Mouse (Mus musculus): ENCODE data around the gene Jarid2. TPM values are rescaled to one million over a fixed set of nuclear protein-coding genes. Genes with fewer than 3 reads are reported as not detected.

Jarid2 gene
- polyA plus RNA-seq, 1 experiment = 35.9 TPM

DNA sequence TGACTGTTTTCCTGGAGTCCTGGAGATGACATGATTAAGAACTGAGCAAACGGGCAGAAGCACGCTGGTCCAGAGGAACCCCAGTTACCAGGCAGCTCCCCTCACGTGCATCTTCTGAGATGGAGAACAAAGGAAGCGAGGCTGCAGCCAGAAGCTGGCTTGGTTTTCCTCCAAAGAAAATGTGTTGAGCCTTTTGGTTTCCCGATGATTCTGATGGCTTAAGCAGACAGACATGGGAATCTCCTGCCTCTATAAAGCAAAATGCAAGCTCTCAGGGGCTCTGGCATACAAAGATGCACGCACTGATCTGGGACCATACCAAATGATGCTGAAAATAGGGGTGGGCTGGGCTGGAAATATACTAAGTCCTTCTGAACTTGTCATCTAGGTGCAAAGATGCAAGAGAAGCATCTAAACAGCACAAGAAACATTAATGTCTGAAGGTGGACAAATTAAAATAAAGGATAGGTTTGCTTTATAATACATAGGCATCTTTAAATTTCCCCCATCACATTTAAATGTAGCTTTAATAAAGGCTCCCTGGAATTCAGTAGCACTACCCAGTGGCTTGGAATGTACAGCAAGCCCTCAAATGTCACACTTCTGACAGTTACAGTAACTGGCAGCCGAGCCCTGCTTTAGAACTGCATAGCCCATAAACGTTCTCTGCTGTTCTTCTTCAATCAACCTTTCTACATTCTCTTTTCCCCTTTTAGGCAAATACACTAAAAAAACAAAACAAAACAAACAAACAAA, 217.8 kb downstream of the Jarid2 start:
- DNase-seq = peak; percentile 39 to 40
- Histone ChIP-seq H3K4me3 (replicated peaks; ENCODE audit: insufficient read depth, low read depth, low read length) (peak overlapping the region; percentile 53), H3K27me3 (ENCODE audit: control insufficient read depth, insufficient read depth, low read length) (no peaks in the 10 kb centered on the region), H3K27ac (ENCODE audit: insufficient read depth, low read length) (no peak overlapping the region; the same call in 1 of the 2 replicates), H3K4me1 (ENCODE audit: control insufficient read depth, insufficient read depth, low read length) (no peaks in the 10 kb centered on the region; the same call in 1 of the 2 replicates)
- WGBS = 13% methylated on average over 8 of the region's 8 CpGs
- TF ChIP-seq CTCF (IDR thresholded peaks at IDR 0.05; ENCODE audit: borderline replicate concordance, insufficient read depth, low read depth, low read length) (no peak), POLR2A (IDR thresholded peaks at IDR 0.05; ENCODE audit: borderline replicate concordance, insufficient read depth, low read length) (no peak)

DNA sequence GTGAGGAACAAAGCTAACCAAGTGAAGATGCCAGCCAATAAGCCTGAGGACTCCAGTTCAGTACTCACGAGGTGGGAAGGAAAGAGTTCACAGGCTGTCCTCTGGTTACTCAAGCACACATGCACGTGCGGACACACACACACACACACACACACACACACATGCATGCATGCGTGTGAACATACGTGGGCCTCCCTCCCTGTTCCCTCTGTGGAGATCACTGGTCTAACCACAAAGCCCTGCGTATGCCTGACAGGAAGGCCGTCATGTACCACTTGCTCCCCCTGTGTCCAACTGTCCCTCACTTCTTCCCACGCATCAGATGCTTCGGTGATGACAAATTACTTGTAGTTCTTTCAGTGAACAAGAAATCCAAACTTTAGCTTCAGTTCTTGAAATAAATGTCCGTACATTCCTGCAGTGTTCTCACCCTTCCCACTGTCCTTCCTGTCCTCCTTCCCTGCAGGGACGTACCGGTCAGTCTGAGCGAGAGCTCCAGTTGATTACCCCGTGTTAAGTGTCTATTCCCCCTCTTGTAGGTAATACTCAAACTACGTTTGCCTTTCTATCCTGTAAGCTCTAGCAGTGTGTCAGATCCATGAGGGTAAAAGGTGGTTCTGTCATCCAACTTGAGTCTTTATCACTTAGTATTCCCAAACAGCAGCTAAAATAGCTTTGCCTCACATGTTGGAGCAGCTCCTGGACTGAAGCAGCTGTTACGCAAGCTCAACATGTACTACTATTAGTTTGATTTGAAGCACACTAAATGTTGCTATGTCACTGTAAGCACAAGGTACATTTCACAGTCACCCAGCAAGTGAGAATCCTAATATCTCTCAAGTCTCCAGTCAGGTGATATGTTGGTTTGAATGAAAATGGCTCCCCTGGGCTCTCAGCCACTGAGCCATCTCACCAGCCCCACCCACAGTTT, 219.3 kb downstream of the Jarid2 start:
- WGBS = 92% methylated on average over 16 of the region's 16 CpGs
- no peak overlapping the region for H3K4me3 ChIP-seq (replicated peaks; ENCODE audit: insufficient read depth, low read depth, low read length)
- H3K27ac ChIP-seq (ENCODE audit: insufficient read depth, low read length) = no peak overlapping the region
- no peak for DNase-seq
- peaks cover 2% of the 10 kb centered on the region for H3K4me1 ChIP-seq (ENCODE audit: control insufficient read depth, insufficient read depth, low read length)
- TF ChIP-seq CTCF (IDR thresholded peaks at IDR 0.05; ENCODE audit: borderline replicate concordance, insufficient read depth, low read depth, low read length) (no peak), POLR2A (IDR thresholded peaks at IDR 0.05; ENCODE audit: borderline replicate concordance, insufficient read depth, low read length) (no peak)
- H3K27me3 ChIP-seq (ENCODE audit: control insufficient read depth, insufficient read depth, low read length) = no peaks in the 10 kb centered on the region

DNA sequence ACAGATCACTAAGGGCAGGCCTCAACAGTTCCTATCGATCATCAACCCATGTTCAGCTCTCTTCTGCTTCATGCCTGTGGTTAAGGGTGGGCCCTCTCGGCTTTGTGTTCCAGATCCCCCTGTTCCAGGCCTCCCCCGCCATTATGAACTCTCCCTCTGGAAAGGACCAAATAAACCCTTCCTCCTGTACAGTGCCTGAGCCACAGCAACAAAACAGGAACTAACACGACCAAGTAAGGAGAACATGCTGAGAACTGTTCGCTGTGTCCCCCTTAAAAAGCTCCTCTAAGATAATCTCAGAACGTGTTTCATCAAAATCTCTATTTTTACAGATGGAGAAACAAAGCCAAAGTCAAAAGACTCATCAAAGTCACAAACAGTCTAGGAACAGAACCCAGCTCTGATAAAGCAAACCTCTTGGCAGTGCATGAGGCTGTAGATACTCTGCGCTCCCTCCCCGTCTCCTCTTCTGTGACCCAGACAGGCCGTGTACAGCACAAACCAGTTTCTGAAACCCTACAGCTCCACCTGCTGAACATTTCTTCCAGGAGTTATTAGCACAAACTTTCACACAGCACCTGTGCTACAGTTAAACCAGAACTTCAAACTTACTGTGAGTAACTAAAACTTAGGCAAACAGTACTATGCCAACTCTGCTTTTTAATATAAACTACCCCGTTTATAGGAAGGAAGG, 223.3 kb downstream of the Jarid2 start:
- no peak overlapping the region for H3K4me3 ChIP-seq (replicated peaks; ENCODE audit: insufficient read depth, low read depth, low read length)
- no peak overlapping the region for H3K27ac ChIP-seq (ENCODE audit: insufficient read depth, low read length)
- WGBS = 75% methylated on average over 10 of the region's 10 CpGs
- no peaks in the 10 kb centered on the region for H3K27me3 ChIP-seq (ENCODE audit: control insufficient read depth, insufficient read depth, low read length)
- H3K4me1 ChIP-seq (ENCODE audit: control insufficient read depth, insufficient read depth, low read length) = peaks cover 2% of the 10 kb centered on the region
- TF ChIP-seq POLR2A (IDR thresholded peaks at IDR 0.05; ENCODE audit: borderline replicate concordance, insufficient read depth, low read length) (no peak), CTCF (IDR thresholded peaks at IDR 0.05; ENCODE audit: borderline replicate concordance, insufficient read depth, low read depth, low read length) (peak; percentile 50)
- DNase-seq = peak in 1 of 2 experiments; percentile 42

DNA sequence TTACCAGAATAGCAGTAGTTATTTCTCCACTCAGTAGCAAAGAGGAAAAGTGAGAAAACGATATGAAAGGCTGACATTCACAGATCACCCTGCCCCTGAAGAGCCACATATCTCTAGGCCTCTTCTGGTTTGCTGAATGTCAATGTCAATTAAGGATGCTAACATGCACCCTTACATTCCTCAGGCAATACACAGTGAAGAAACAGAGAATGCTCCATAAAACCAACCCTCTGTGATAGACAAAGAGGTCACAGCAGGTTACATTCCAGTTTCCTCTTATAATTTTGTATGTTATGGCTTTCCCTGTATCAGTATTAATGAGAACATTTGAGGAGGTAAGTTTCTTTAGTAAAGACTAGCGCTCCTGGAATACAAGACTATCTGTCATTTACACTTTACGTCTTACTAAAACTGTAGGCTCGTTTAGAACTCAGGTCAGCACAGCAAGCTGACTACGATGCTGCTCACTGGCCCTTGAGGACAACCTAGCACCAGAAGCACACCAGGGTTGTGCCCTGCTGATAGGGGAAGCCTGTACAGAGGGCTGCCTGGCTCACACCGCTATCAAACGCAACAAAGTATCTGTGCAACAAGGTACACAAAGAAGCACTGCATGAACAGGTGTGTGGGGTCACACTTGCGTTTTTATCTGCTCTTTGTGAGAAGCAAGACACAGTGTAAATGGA, 224.4 kb downstream of the Jarid2 start:
- no peaks in the 10 kb centered on the region for H3K27me3 ChIP-seq (ENCODE audit: control insufficient read depth, insufficient read depth, low read length)
- TF ChIP-seq CTCF (IDR thresholded peaks at IDR 0.05; ENCODE audit: borderline replicate concordance, insufficient read depth, low read depth, low read length) (no peak), POLR2A (IDR thresholded peaks at IDR 0.05; ENCODE audit: borderline replicate concordance, insufficient read depth, low read length) (no peak)
- DNase-seq = no peak
- 83% methylated on average over 8 of the region's 8 CpGs for WGBS
- no peak overlapping the region for H3K27ac ChIP-seq (ENCODE audit: insufficient read depth, low read length)
- H3K4me3 ChIP-seq (replicated peaks; ENCODE audit: insufficient read depth, low read depth, low read length) = no peak overlapping the region
- peaks cover 2% of the 10 kb centered on the region; the same call in 1 of the 2 replicates for H3K4me1 ChIP-seq (ENCODE audit: control insufficient read depth, insufficient read depth, low read length)

DNA sequence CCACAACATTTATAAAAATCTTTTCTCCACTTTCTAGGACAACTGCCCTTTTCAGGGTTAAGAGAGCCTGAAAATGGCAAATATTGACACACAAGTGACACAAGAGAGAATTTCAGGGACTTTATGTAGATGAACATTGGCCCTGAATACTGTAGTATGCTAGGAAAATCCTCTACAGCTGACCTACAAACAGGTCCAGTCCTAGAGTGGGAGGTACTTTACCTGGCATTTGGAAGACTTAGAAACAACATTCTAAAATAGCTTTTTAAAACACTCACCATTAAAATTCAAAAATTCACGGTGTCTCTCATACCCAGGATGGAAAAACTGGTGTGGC, 224.9 kb downstream of the Jarid2 start:
- 98% methylated on average over 1 of the region's 1 CpGs for WGBS
- TF ChIP-seq CTCF (IDR thresholded peaks at IDR 0.05; ENCODE audit: borderline replicate concordance, insufficient read depth, low read depth, low read length) (no peak), POLR2A (IDR thresholded peaks at IDR 0.05; ENCODE audit: borderline replicate concordance, insufficient read depth, low read length) (no peak)
- DNase-seq = no peak
- no peaks in the 10 kb centered on the region for H3K27me3 ChIP-seq (ENCODE audit: control insufficient read depth, insufficient read depth, low read length)
- H3K4me3 ChIP-seq (replicated peaks; ENCODE audit: insufficient read depth, low read depth, low read length) = no peak overlapping the region
- H3K4me1 ChIP-seq (ENCODE audit: control insufficient read depth, insufficient read depth, low read length) = peaks cover 2% of the 10 kb centered on the region; the same call in 1 of the 2 replicates
- H3K27ac ChIP-seq (ENCODE audit: insufficient read depth, low read length) = no peak overlapping the region

DNA sequence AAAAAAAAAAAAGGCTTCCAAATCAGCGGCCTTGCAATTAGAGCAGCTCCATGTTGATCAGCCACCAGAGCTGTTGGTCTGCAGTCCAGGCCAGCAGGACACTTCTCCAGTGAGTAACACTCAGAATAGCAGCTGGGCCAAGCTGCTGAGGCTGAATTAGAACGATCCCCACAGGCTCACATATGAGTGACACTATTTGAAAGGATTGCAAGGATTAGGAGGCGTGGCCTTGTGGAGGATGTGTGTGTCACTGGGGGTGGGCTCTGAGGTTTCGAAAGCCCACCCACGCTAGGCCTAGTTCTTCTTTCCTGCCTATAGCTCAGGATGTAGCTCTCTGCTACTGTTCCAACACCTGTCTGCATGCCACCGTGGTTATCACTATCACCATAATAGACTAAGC, 226.5 kb downstream of the Jarid2 start:
- 93% methylated on average over 6 of the region's 6 CpGs for WGBS

DNA sequence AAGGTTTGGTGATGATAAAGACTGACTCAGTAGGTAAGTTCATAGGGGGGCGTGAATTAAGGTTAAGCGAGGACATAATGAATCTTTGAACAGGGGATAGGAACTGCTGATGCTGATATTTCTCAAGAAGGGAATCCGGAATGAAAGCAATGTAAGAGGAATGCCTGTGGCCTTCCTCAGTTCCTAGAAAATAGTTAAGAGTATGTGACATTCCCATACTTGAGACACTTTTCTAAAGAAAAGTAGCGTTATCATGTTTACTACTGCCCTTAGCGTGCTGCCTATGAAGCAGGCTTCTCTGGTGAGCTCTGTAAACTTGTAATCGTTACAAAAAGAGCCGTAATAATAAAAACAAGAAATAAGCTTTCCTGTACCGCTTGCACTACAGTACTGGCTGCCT, 227.8 kb downstream of the Jarid2 start:
- H3K4me1 ChIP-seq (ENCODE audit: control insufficient read depth, insufficient read depth, low read length) = peaks cover 7% of the 10 kb centered on the region
- H3K27me3 ChIP-seq (ENCODE audit: control insufficient read depth, insufficient read depth, low read length) = no peaks in the 10 kb centered on the region
- no peak for DNase-seq
- H3K27ac ChIP-seq (ENCODE audit: insufficient read depth, low read length) = no peak overlapping the region
- H3K4me3 ChIP-seq (replicated peaks; ENCODE audit: insufficient read depth, low read depth, low read length) = no peak overlapping the region
- 97% methylated on average over 8 of the region's 8 CpGs for WGBS
- TF ChIP-seq POLR2A (IDR thresholded peaks at IDR 0.05; ENCODE audit: borderline replicate concordance, insufficient read depth, low read length) (no peak), CTCF (IDR thresholded peaks at IDR 0.05; ENCODE audit: borderline replicate concordance, insufficient read depth, low read depth, low read length) (no peak)

More for the DNA sequence above, 226.5 kb downstream of the Jarid2 start:
- Histone ChIP-seq H3K4me1 (ENCODE audit: control insufficient read depth, insufficient read depth, low read length) (peaks cover 2% of the 10 kb centered on the region; the same call in 1 of the 2 replicates), H3K4me3 (replicated peaks; ENCODE audit: insufficient read depth, low read depth, low read length) (no peak overlapping the region), H3K27ac (ENCODE audit: insufficient read depth, low read length) (no peak overlapping the region), H3K27me3 (ENCODE audit: control insufficient read depth, insufficient read depth, low read length) (no peaks in the 10 kb centered on the region)
- no peak for TF ChIP-seq CTCF (IDR thresholded peaks at IDR 0.05; ENCODE audit: borderline replicate concordance, insufficient read depth, low read depth, low read length)
- no peak for DNase-seq

Measured in cerebellum, adult 2 months (tissue).